Mouse (Mus musculus) hindbrain, embryonic 11.5 days (tissue): Measurements from ENCODE around the gene Snx32. TPM values are rescaled to one million over a fixed set of nuclear protein-coding genes. Genes with fewer than 3 reads are reported as not detected.

Experiments used
- ATAC-seq: fragments of 200-750 bp; cut with Nextera tagmentation; 2 replicates; pipeline ENCODE4 v1.8.0; 2017; ENCODE audit warnings: mild to moderate bottlenecking, moderate TSS enrichment, moderate library complexity; ENCODE audit not compliant: low FRiP score
- DNase-seq: peaks from one replicate; pipeline ENCODE4 v3.0.0-alpha.2; 2015; ENCODE audit warnings: low spot score
- H3K27ac ChIP-seq: fragments of 300-500 bp; sonication (generic); 2 replicates; pipeline ENCODE4 v1.5.1; 2014; ENCODE audit warnings: mild to moderate bottlenecking, low read depth, low read length
- H3K27me3 ChIP-seq: fragments of 300-500 bp; sonication (generic); 2 replicates; pipeline ENCODE4 v1.6.1; 2014; ENCODE audit warnings: mild to moderate bottlenecking, low read length, moderate library complexity, mixed read lengths; ENCODE audit not compliant: control insufficient read depth, insufficient read depth
- H3K36me3 ChIP-seq: fragments of 300-500 bp; sonication (generic); 2 replicates; pipeline ENCODE4 v1.6.1; 2014; ENCODE audit warnings: mild to moderate bottlenecking, low read length, moderate library complexity, mixed read lengths; ENCODE audit not compliant: control insufficient read depth, insufficient read depth
- H3K4me1 ChIP-seq: fragments of 300-500 bp; sonication (generic); replicated peaks from 2 replicates; pipeline ENCODE4 v1.6.1; 2014; ENCODE audit warnings: low read length, mixed read lengths; ENCODE audit not compliant: control insufficient read depth, insufficient read depth
- H3K4me2 ChIP-seq: fragments of 300-500 bp; sonication (generic); replicated peaks from 2 replicates; pipeline ENCODE4 v1.6.1; 2014; ENCODE audit warnings: mild to moderate bottlenecking, low read depth, low read length
- H3K4me3 ChIP-seq: fragments of 300-500 bp; sonication (generic); 2 replicates; pipeline ENCODE4 v1.5.1; 2014; ENCODE audit warnings: low read depth, low read length
- H3K9ac ChIP-seq: fragments of 300-500 bp; sonication (generic); 2 replicates; pipeline ENCODE4 v1.6.1; 2014; ENCODE audit warnings: low read depth, low read length
- H3K9me3 ChIP-seq: fragments of 300-500 bp; sonication (generic); 2 replicates; pipeline ENCODE4 v1.6.1; 2016; ENCODE audit warnings: low read length; ENCODE audit not compliant: control insufficient read depth
- WGBS: fragments of 180-500 bp; shearing (Covaris S2); extraction: QIAGEN DNeasy Blood & Tissue Kit; methylation state at CpG from one replicate; pipeline ENCODE4 v1.1.7; 2014; 5-methylcytosine and 5-hydroxymethylcytosine counted together
- polyA plus RNA-seq: library from polyadenylated mRNA; unstranded; fragments of >200 nt; fragmentation: Nextera tagmentation; extraction: Ambion mirVana; gene quantifications from 2 replicates; pipeline ENCODE4 v1.2.1, GENCODE M21; 2014

The Snx32 gene
- polyA plus RNA-seq, 1 experiment from 2014 or later: 21.2 TPM

DNA sequence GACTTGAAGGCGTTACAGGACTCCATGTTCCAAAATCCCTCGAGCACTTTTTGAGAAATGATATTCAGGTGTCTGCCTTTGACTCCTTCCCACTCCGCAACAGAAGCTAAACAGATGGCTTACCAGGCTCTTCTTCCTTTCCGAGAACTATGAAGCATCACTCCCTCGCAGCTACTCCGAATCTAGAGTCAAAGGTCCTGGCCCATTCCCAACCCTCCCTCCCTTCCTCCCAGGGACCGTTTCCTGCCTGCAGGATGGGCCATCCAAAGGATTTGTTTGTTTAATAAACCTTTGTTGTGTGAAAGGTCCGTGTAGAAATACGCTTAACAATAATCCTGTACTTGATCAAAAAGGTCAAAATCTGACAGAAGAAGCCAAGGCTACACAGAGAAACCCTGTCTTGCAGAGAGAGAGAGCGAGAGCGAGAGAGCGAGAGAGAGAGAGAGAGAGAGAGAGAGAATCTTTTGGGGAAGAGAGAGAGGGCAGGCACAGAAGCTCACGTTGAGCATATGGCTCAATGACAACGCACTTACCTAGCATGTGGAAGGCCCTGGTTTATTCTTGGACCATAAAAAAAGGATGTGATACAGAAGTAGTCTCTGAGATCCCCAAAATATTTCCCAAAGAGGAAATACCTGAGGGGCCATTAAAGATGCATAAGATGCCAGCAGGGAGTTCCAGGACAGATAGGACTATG lies 52.4 kb downstream of the Snx32 start, which contains the start of gene Ccdc85b:
Gene Ccdc85b (minus strand): TSS at position 149 of the 697 bp plus-strand sequence.
- DNase-seq (no peak), ATAC-seq (peak; percentile 17; the same call in 1 of the 2 replicates)
- Histone ChIP-seq H3K4me1 (peaks cover 14% of the 10 kb centered on the region), H3K9me3 (no peaks in the 10 kb centered on the region), H3K9ac (peak within 1 kb of the TSS; percentile 85), H3K36me3 (no peaks in the 10 kb centered on the region), H3K4me3 (peak within 1 kb of the TSS; percentile 73), H3K27me3 (no peaks in the 10 kb centered on the region; the same call in 1 of the 2 replicates), H3K4me2 (peak within 1 kb of the TSS; percentile 99), H3K27ac (peak within 1 kb of the TSS; percentile 89)
- WGBS: 21% methylated on average over 14 of the region's 14 CpGs

DNA sequence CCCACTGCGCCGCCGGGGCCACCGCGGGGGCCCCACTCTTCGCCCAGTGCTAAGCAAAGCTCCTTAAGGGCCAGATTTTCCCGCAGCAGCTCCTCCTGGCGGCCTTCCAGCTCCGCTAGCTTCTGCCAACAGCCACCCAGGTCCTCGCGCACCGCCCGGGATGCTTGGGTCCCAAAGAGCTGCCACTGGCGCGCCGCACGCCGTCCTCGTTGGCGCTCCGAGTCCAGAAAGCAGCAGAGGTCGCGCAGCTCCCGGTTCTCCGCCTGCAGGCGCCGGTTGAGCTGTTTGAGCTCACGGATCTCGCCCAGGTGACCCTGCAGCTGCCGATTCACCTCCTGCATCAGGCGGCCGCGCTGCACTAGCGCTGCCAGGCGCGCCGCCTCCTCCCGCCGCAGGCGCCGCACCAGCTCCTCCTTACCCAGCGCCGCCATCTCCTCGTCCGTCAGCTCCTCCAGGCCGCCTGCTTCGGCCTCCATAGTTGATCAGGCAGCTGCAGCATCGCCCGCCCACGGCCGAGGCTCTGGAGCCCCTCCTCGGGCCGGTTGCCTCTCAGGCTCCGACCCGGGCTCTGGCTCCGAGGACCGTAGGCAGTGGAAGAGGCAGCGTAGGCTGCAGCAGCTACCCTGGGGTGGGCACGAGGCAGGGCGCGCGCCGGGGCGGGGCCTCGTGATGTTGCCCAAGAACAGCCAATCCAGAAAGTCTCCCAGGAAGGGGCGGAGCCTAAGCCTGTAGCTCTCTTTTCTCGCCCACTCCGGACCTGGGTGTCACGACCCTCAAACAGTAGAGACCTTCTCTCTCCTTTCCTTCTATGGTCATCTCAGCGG lies 53.2 kb downstream of the Snx32 start:
- Histone ChIP-seq H3K4me1 (peaks cover 14% of the 10 kb centered on the region), H3K9me3 (no peaks in the 10 kb centered on the region), H3K27me3 (no peaks in the 10 kb centered on the region; the same call in 1 of the 2 replicates), H3K4me2 (peak overlapping the region; percentile 99), H3K36me3 (no peaks in the 10 kb centered on the region), H3K9ac (peak overlapping the region; percentile 85), H3K27ac (peak overlapping the region; percentile 89), H3K4me3 (peak overlapping the region; percentile 73)
- under 1% methylated on average over 70 of the region's 70 CpGs for WGBS
- DNase-seq (peak; percentile 97), ATAC-seq (peak; percentile 93)

DNA sequence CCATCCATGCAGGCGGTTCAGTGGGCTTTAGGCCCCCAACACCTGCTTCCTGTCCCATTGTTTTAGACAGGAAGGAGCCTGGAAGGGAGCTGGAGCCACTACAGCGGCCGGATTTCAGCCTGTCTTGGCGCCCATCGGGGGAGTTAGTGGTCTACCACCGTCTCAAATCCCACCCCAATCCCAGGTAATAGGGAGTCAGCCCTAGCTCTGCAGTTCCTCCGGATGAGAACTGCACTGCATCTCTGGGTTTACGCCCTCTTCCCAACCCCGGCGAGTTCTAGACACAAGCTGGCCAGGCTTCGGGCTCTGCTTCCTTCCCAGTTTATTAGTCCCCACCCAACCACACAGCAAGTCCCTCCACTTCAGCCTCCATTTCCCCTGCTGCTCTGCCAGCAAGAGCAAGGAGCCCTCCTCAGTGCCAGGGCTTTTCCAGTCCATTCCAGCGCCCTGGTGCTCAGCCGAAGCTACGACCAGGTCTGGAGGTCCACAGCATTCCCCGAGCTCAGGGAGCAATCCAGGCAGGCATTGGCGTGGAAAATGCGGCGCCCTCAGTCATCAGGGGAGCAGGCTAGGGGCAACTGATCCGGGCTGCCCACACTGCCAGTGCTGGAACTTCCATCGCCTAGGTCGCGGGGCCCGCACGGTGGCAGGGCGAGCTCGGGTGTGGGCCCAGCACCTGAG lies 54.0 kb downstream of the Snx32 start:
- H3K9me3 ChIP-seq: no peaks in the 10 kb centered on the region
- H3K36me3 ChIP-seq: no peaks in the 10 kb centered on the region
- 7% methylated on average over 26 of the region's 26 CpGs for WGBS
- ATAC-seq (peak; percentile 5; the same call in 1 of the 2 replicates), DNase-seq (no peak)
- no peaks in the 10 kb centered on the region; the same call in 1 of the 2 replicates for H3K27me3 ChIP-seq
- peak overlapping the region; percentile 99 for H3K4me2 ChIP-seq
- H3K27ac ChIP-seq: peak overlapping the region; percentile 89
- peaks cover 13% of the 10 kb centered on the region for H3K4me1 ChIP-seq
- H3K4me3 ChIP-seq: peak overlapping the region; percentile 73
- H3K9ac ChIP-seq: peak overlapping the region; percentile 85

DNA sequence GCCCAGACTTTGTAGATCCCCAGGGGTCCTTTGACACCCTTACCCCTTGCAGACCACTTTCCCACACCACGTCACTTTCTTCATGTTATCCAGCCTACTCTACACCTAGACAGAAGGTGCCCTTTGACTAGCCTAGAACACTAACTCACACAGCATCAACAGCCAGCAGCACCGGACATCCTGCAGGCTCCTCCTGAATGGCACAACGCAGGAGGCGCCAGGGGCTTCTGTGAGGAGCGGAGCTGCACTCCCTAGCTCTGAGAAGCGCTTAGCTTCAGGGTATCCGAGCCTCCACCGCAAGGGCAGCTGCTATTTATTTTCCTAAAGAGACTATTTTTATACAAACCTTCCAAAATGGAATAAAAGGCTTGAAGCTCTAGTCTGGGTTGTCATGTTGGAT lies 54.8 kb downstream of the Snx32 start:
- DNase-seq: no peak
- Histone ChIP-seq H3K9ac (peak overlapping the region; percentile 16; the same call in 1 of the 2 replicates), H3K4me3 (peak overlapping the region; percentile 73; the same call in 1 of the 2 replicates), H3K4me1 (peaks cover 9% of the 10 kb centered on the region), H3K27me3 (no peaks in the 10 kb centered on the region; the same call in 1 of the 2 replicates), H3K9me3 (no peaks in the 10 kb centered on the region), H3K27ac (no peak overlapping the region), H3K4me2 (peak overlapping the region; percentile 99), H3K36me3 (no peaks in the 10 kb centered on the region)
- WGBS: 69% methylated on average over 8 of the region's 8 CpGs
- ATAC-seq: no peak

DNA sequence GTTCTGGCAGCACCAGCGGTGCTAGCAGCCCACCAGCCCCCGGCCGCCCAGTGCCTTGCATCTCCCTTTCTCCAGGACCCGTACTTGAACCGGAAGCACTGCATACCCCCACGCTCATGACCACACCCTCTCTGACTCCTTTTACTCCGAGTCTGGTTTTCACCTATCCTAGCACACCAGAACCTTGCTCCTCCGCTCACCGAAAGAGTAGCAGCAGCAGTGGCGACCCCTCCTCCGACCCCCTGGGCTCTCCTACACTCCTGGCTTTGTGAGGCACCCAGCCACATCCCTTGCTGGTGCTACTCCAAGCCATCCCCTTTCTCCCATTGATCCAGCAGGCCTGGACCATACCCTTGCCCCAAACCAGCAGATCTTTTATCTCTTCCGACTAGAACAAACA lies 55.3 kb downstream of the Snx32 start:
- H3K9me3 ChIP-seq: no peaks in the 10 kb centered on the region
- H3K4me2 ChIP-seq: 0 out of 2 replicates have a peak overlapping the region, but pooled peaks have one; percentile 6
- no peak for ATAC-seq
- H3K9ac ChIP-seq: no peak overlapping the region
- WGBS: 79% methylated on average over 12 of the region's 12 CpGs
- DNase-seq: no peak
- no peak overlapping the region for H3K27ac ChIP-seq
- peaks cover 9% of the 10 kb centered on the region for H3K4me1 ChIP-seq
- no peaks in the 10 kb centered on the region for H3K36me3 ChIP-seq
- 0 out of 2 replicates have a peak overlapping the region, but pooled peaks have one; percentile 6 for H3K4me3 ChIP-seq
- H3K27me3 ChIP-seq: peaks cover 4% of the 10 kb centered on the region

DNA sequence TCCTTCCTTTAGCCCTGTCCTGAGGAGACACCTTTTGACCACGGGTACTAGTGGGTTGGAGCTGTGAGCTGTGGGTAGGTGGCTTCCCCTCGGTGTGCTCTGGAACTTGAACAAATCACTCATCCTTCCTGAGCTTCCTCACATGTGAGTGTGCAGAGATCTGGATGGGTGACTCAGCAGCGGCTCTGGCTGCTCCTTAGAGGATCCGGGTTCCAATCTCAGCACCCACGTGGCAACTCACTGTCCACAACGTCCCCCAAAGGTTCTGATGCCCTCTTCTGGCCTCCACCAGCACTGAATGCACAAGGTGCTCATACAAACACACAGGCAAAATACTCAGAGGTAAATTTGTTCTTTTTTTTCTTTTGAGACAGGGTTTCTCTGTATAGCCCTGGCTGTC lies 58.6 kb downstream of the Snx32 start:
- H3K4me2 ChIP-seq: no peak overlapping the region
- no peaks in the 10 kb centered on the region for H3K36me3 ChIP-seq
- ATAC-seq (no peak), DNase-seq (no peak)
- H3K9ac ChIP-seq: no peak overlapping the region
- H3K9me3 ChIP-seq: no peaks in the 10 kb centered on the region
- H3K4me1 ChIP-seq: peaks cover 9% of the 10 kb centered on the region
- 73% methylated on average over 6 of the region's 6 CpGs for WGBS
- H3K4me3 ChIP-seq: no peak overlapping the region
- H3K27ac ChIP-seq: no peak overlapping the region
- H3K27me3 ChIP-seq: peaks cover 37% of the 10 kb centered on the region

DNA sequence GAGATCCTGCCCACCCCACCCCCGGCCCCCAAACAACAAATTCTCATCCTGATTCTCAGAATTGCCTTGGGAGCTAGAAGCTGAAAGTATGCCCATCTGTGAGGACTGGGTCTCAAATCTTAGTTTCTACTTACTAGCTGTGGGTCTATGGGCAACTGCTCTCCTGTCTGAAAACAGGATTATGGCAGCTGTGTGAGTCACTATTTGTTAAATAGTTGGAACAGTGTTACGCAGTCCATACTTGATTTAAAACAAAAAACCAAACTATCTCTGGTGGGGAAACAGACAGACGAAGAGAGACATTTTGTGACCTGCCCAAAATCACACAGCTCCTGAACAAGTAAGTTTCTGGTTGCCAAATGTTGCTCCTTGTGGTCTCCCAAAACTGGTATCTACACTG lies 60.7 kb downstream of the Snx32 start:
- ATAC-seq (no peak), DNase-seq (no peak)
- H3K36me3 ChIP-seq: no peaks in the 10 kb centered on the region
- H3K4me1 ChIP-seq: no peaks in the 10 kb centered on the region; the same call in 1 of the 2 replicates
- no peak overlapping the region for H3K9ac ChIP-seq
- H3K9me3 ChIP-seq: no peaks in the 10 kb centered on the region
- H3K4me3 ChIP-seq: no peak overlapping the region
- no peak overlapping the region for H3K4me2 ChIP-seq
- H3K27me3 ChIP-seq: peaks cover 46% of the 10 kb centered on the region
- no peak overlapping the region for H3K27ac ChIP-seq
- WGBS: 82% methylated on average over 3 of the region's 3 CpGs
